Mouse (Mus musculus) forebrain, embryonic 11.5 days (tissue): ENCODE measurements at regions not wholly inside any gene's neighbourhood (a gene's known extent, or its start where the extent isn't known, plus 50 kb on each side); places are given as distances from the start of the nearest gene placed in this dataset.

Experiments
- ATAC-seq: fragments of 200-750 bp; cut with Nextera tagmentation; replicated peaks from 2 replicates; pipeline ENCODE4 v1.8.0; 2017; ENCODE audit warnings: moderate TSS enrichment; ENCODE audit not compliant: low FRiP score
- DNase-seq: peaks from one replicate; pipeline ENCODE4 v3.0.0-alpha.2; 2017; ENCODE audit warnings: low spot score
- H3K27ac ChIP-seq: fragments of 300-500 bp; sonication (generic); 2 replicates; pipeline ENCODE4 v1.5.1; 2014; ENCODE audit warnings: low read depth, low read length
- H3K27me3 ChIP-seq: fragments of 300-500 bp; sonication (generic); 2 replicates; pipeline ENCODE4 v1.6.1; 2014; ENCODE audit warnings: mild to moderate bottlenecking, low read length, mixed read lengths; ENCODE audit not compliant: control insufficient read depth, insufficient read depth
- H3K36me3 ChIP-seq: fragments of 300-500 bp; sonication (generic); 2 replicates; pipeline ENCODE4 v1.6.1; 2014; ENCODE audit warnings: mild to moderate bottlenecking, low read length, moderate library complexity, mixed read lengths; ENCODE audit not compliant: control insufficient read depth, insufficient read depth
- H3K4me1 ChIP-seq: fragments of 300-500 bp; sonication (generic); replicated peaks from 2 replicates; pipeline ENCODE4 v1.6.1; 2014; ENCODE audit warnings: low read length, mixed read lengths; ENCODE audit not compliant: control insufficient read depth, insufficient read depth
- H3K4me2 ChIP-seq: fragments of 300-500 bp; sonication (generic); 2 replicates; pipeline ENCODE4 v1.6.1; 2014; ENCODE audit warnings: low read depth, mild to moderate bottlenecking, low read length, moderate library complexity, mixed read lengths; ENCODE audit not compliant: severe bottlenecking
- H3K4me3 ChIP-seq: fragments of 300-500 bp; sonication (generic); 2 replicates; pipeline ENCODE4 v1.5.1; 2014; ENCODE audit warnings: low read depth, low read length
- H3K9ac ChIP-seq: fragments of 300-500 bp; sonication (generic); 2 replicates; pipeline ENCODE4 v1.6.1; 2014; ENCODE audit warnings: low read length
- H3K9me3 ChIP-seq: fragments of 300-500 bp; sonication (generic); 2 replicates; pipeline ENCODE4 v1.6.1; 2016; ENCODE audit warnings: low read length, mixed read lengths; ENCODE audit not compliant: control insufficient read depth
- WGBS: fragments of 180-500 bp; shearing (Covaris S2); extraction: QIAGEN DNeasy Blood & Tissue Kit; methylation state at CpG from one replicate; pipeline ENCODE4 v1.1.7; 2014; 5-methylcytosine and 5-hydroxymethylcytosine counted together

DNA sequence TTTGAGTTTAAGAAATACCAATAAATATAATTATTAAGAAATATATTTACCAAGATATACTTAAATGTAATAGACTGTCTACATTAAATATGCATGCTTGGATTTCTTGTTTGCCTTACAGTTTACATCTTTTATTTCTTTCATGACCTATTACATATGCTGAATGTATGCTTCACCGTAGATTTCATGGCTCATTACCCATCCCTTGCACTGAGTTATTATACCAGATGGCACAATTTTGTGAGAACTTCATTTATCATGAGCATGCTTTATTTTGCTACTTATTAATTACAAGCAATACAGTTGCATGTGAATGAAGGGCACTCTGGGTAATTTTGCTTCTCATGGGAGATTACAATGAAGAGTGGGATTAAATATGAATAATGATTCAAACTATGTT lies 856.0 kb upstream of the Nectin3 start:
- DNase-seq (no peak), ATAC-seq (no peak)
- Histone ChIP-seq H3K4me3 (no peak overlapping the region), H3K4me2 (no peak overlapping the region), H3K9ac (no peak overlapping the region), H3K4me1 (no peaks in the 10 kb centered on the region), H3K27ac (no peak overlapping the region), H3K36me3 (no peaks in the 10 kb centered on the region), H3K27me3 (no peaks in the 10 kb centered on the region), H3K9me3 (no peaks in the 10 kb centered on the region)
- 79% methylated on average over 1 of the region's 1 CpGs for WGBS

DNA sequence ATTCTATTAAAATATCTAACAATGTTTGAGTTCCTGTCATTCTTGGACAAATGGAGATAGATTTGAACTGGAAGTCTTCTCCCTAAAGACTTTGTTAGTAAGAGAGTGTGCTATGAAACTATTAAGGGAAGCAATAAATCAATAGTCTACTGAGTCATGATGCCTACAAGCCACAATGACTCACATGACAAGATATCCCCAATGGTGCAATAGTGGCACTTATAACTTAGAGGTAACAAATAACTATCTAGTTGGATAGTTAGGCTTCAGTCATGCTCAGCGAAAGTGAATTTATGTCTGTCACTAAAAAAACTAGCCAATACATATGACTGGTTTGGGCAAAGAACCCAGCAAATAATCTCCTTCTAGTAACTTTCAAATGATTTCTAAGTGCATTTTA lies 889.1 kb upstream of the Dppa4 start:
- Histone ChIP-seq H3K27ac (no peak overlapping the region), H3K4me3 (no peak overlapping the region), H3K4me2 (no peak overlapping the region), H3K27me3 (no peaks in the 10 kb centered on the region), H3K9ac (no peak overlapping the region), H3K9me3 (no peaks in the 10 kb centered on the region), H3K36me3 (no peaks in the 10 kb centered on the region), H3K4me1 (no peaks in the 10 kb centered on the region)
- WGBS, result 84% methylated on average over 1 of the region's 1 CpGs
- no peak for ATAC-seq
- no peak for DNase-seq

DNA sequence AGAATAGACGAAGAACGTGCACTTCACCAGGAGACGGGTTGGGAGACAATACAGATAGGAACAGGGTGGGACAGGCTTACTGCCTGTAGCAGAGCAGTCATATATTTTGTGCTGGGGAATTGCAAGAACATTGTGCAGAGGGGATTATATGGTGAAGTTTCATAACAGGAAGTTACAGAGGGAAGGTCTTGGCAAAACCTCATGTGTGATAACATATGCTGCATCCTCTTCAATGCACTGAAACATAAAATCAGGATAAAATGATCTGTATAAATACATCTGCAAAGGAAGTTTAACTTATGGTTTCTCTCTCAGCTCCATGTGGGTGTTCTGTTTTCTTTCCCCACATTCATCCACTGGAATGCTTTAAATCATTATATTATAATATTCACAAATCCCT lies 876.5 kb upstream of the Dppa4 start:
- 87% methylated on average over 3 of the region's 3 CpGs for WGBS
- H3K9ac ChIP-seq, result no peak overlapping the region
- H3K36me3 ChIP-seq, result no peaks in the 10 kb centered on the region
- no peak overlapping the region for H3K27ac ChIP-seq
- no peaks in the 10 kb centered on the region for H3K4me1 ChIP-seq
- DNase-seq, result no peak
- H3K4me3 ChIP-seq, result no peak overlapping the region
- H3K9me3 ChIP-seq, result no peaks in the 10 kb centered on the region
- no peak for ATAC-seq
- no peak overlapping the region for H3K4me2 ChIP-seq
- H3K27me3 ChIP-seq, result no peaks in the 10 kb centered on the region

DNA sequence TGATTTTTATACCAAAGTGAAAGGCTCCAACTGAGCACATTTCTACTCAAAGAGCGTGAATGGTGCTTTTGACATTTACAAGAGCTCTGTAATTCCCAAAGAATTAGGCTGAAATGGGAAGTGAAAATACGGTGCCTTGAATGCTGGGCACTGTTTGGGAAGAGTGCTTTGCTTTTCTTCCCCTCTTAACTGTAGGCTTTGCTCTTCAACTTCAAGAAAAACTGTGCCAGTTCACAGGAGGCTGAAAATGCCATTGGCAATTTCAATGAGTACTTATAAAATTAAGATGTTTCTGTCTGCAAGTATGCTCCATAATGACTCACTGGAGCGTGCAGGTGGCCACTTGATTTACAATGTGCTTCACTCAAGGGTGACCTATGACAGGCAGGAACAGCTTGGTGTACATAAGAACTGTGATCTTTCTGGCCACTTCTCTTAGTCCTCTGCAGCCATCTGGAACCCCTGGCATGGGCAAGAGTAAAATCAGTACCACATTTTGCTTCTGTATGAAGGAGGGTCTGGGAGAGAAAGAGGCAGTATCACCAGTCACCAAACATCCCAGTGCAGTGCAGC lies 864.8 kb upstream of the Dppa4 start:
- DNase-seq, result no peak
- Histone ChIP-seq H3K9me3 (no peaks in the 10 kb centered on the region), H3K4me2 (no peak overlapping the region), H3K27ac (no peak overlapping the region), H3K27me3 (no peaks in the 10 kb centered on the region), H3K36me3 (no peaks in the 10 kb centered on the region), H3K4me1 (no peaks in the 10 kb centered on the region), H3K4me3 (no peak overlapping the region), H3K9ac (no peak overlapping the region)
- ATAC-seq, result peak; percentile 55
- WGBS, result 53% methylated on average over 3 of the region's 3 CpGs

DNA sequence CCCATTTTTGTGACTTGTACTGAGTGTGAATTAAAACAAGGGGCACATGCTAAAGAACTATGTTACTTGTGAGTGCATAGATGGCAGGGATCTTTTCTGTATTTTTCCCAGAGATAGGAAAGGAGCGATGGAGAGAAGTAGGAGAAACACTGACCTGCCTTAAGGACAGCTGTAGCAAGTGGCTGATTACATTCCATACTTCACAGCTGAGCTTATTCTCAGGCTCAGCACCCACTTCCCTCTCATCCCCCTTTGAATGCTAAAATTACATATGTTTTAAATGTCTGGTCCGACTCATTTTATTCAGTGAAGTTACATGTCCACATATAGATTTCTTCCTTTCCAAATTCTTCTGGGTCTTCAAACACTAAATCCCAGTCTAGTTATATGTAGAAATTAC lies 838.5 kb upstream of the Dppa4 start:
- Histone ChIP-seq H3K4me3 (no peak overlapping the region), H3K9ac (no peak overlapping the region), H3K36me3 (no peaks in the 10 kb centered on the region), H3K4me2 (no peak overlapping the region), H3K9me3 (no peaks in the 10 kb centered on the region), H3K4me1 (no peaks in the 10 kb centered on the region), H3K27ac (no peak overlapping the region), H3K27me3 (no peaks in the 10 kb centered on the region)
- ATAC-seq (no peak), DNase-seq (no peak)
- 94% methylated on average over 2 of the region's 2 CpGs for WGBS

DNA sequence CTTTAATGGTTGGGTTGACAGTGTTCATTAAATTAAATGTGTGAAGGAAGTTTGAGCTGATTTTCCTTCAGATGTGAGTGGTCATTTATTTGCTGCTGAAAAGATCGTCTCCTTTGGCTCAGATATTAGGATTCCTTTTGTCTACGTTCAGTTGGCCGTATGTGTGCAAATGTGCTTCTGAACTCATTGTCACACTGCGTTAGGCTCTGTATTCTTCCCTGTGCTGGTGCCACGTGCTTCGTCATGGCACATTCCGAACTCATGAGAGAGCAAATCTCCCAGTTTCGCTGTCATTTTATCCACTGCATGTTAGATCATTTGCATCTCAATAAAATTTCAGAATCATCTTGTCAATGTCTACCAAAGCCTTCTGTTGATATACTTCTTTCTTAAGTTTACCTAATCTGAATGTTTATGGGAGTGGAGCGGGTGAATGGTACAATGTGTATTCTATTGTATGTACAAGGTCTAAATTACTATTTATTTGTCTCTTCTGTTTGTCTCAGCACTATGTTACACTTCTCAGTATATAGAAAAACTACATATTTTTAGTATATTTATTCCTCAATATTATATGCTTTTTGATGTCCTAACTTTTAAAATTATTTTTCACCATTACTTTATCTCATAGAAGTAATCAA lies 808.0 kb upstream of the Dppa4 start:
- H3K9me3 ChIP-seq, result no peaks in the 10 kb centered on the region
- H3K4me2 ChIP-seq, result no peak overlapping the region
- ATAC-seq (0 out of 2 replicates have a peak, but pooled peaks have one; percentile 65), DNase-seq (no peak)
- no peak overlapping the region for H3K4me3 ChIP-seq
- H3K36me3 ChIP-seq, result no peaks in the 10 kb centered on the region
- no peaks in the 10 kb centered on the region for H3K4me1 ChIP-seq
- 36% methylated on average over 9 of the region's 9 CpGs for WGBS
- no peak overlapping the region for H3K9ac ChIP-seq
- no peak overlapping the region for H3K27ac ChIP-seq
- H3K27me3 ChIP-seq, result no peaks in the 10 kb centered on the region

DNA sequence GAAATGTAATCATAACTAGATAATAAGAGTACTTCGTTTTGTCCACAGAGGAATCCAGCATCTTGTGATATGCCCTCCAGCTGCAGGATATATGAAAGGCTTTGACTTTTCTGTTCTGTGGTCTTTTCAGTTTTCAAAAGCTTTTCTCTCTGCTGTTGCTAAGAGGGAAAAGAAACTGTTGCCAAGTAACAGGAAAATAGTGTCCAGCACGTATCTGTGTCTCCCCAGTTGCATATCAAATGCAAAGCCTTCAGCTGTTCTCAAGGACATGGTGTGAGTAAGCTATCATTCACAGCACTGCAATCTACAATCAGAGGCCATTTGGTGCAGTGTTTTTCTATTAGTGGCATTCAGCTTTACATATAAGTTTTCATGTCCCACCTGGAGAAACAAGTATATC lies 801.5 kb upstream of the Dppa4 start:
- ATAC-seq (no peak), DNase-seq (no peak)
- Histone ChIP-seq H3K27ac (no peak overlapping the region), H3K4me1 (no peaks in the 10 kb centered on the region), H3K4me2 (no peak overlapping the region), H3K36me3 (no peaks in the 10 kb centered on the region), H3K9me3 (no peaks in the 10 kb centered on the region), H3K4me3 (no peak overlapping the region), H3K27me3 (no peaks in the 10 kb centered on the region), H3K9ac (no peak overlapping the region)
- 50% methylated on average over 2 of the region's 2 CpGs for WGBS

DNA sequence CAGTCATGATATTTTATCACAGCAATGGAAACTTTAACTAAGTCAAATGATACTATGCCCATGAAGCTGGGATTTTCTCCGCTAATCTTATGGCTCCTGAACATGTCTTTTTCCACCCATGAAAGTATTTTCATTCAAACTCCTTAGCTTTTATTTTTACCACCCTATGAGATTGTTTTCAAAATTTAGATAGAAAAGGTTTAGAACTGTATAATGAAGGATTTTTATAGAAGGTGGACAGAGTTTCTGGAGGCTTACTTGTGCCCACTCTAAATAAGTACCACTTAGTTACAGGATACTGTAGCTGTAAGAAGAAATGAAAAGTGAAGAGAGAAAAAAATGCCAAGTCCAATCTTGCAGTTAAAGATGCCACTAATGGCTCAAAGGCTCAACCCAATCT lies 795.0 kb upstream of the Dppa4 start:
- no peaks in the 10 kb centered on the region for H3K9me3 ChIP-seq
- no peak overlapping the region for H3K27ac ChIP-seq
- no peaks in the 10 kb centered on the region for H3K27me3 ChIP-seq
- WGBS, result 98% methylated on average over 1 of the region's 1 CpGs
- no peaks in the 10 kb centered on the region for H3K36me3 ChIP-seq
- H3K4me1 ChIP-seq, result no peaks in the 10 kb centered on the region
- no peak overlapping the region for H3K9ac ChIP-seq
- DNase-seq (no peak), ATAC-seq (no peak)
- H3K4me3 ChIP-seq, result no peak overlapping the region
- no peak overlapping the region for H3K4me2 ChIP-seq

DNA sequence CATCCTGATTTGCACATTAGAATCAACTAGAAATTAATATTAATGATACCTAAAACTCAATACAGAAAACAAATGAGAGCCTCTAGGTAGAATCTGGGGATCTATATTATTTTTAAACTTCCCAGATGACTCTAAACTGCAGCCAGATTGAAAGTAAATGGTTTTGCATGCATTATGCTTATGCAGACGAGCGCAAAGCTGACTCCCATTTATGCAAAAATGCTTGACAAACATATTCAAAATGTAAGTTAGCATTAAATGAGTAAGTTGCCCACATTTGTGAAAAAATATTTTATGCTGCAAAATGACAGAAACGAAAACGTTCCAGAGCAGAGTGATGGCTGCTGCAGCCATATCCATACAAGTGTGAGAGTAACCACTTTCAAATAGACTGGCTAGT lies 757.7 kb upstream of the Dppa4 start:
- 89% methylated on average over 4 of the region's 4 CpGs for WGBS
- H3K36me3 ChIP-seq, result no peaks in the 10 kb centered on the region

More for the DNA sequence above, 757.7 kb upstream of the Dppa4 start:
- DNase-seq, result no peak
- H3K4me1 ChIP-seq, result no peaks in the 10 kb centered on the region
- H3K9ac ChIP-seq, result no peak overlapping the region
- no peak overlapping the region for H3K4me3 ChIP-seq
- H3K4me2 ChIP-seq, result no peak overlapping the region
- no peaks in the 10 kb centered on the region for H3K9me3 ChIP-seq
- no peaks in the 10 kb centered on the region for H3K27me3 ChIP-seq
- no peak for ATAC-seq
- no peak overlapping the region for H3K27ac ChIP-seq
